Mouse (Mus musculus): ENCODE measurements at regions not wholly inside any gene's neighbourhood (a gene's known extent, or its start where the extent isn't known, plus 50 kb on each side); places are given as distances from the start of the nearest gene placed in this dataset.

DNA sequence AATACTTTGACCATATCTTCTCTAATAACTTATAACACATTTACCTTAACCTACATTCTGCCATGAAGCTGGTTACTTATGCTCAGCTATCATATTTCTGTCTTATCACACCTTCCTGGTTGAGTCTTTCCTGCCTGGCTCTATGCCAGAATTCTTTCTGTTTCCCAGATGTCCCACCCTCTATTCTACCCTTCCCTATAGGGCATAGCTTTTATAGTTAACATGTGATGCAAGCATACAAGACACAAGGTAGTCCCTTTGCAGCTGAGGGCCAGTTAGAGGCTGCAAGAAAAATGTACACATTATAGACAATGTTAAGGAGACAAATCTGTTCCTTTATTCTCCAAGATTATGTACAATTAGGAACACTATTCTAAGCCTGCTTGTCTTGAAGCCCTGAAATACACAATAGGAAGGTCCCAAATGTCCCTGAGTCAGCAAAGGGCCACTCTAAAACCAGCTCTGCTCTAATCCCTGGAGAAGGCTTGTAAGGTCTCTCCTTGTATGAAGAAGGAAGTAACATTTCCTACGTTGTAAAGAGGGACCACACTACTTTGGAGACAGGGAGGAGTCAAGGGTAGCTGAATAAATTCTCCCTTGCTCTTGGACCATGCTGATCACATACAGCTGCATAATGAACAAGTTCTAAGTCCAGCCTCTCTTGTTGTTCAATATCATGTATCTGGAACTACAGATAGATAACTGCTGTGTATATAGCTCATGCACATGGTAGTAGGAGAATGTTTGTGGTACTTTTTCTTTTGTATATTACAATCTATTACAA, 745.0 kb upstream of the Agtr1b start:
- TF ChIP-seq HCFC1 (IDR thresholded peaks at IDR 0.05; ENCODE audit: low read depth, low read length) (no peak), JUND (IDR thresholded peaks at IDR 0.05; ENCODE audit: low read depth, low read length) (no peak), POLR2A (IDR thresholded peaks at IDR 0.05; ENCODE audit: control insufficient read depth in 1 of 2, insufficient read depth in 1 of 2, low read depth in 1 of 2, low read length in 2 of 2, poor library complexity in 1 of 2) (no peak), SMC3 (IDR thresholded peaks at IDR 0.05; ENCODE audit: low read depth, low read length) (no peak), EP300 (IDR thresholded peaks at IDR 0.05; ENCODE audit: low read depth in 1 of 2, low read length in 2 of 2) (peak in 1 of 2 experiments; percentile 45; a peak in 1 of 4 replicates), UBTF (IDR thresholded peaks at IDR 0.05; ENCODE audit: borderline replicate concordance, insufficient read depth, low read depth, low read length) (no peak), MAZ (IDR thresholded peaks at IDR 0.05; ENCODE audit: low read depth, low read length) (no peak), ZNF384 (IDR thresholded peaks at IDR 0.05; ENCODE audit: low read depth, low read length) (no peak), CTCF (IDR thresholded peaks at IDR 0.05 in 2 of 3, conservative IDR thresholded peaks at IDR 0.05 in 1 of 3; ENCODE audit: control insufficient read depth in 1 of 3, insufficient read depth in 1 of 3, low read depth in 2 of 3, low read length in 3 of 3, poor library complexity in 1 of 3, severe bottlenecking in 1 of 3) (no peak)
